Mouse (Mus musculus): Measurements from ENCODE around the gene Anxa2. TPM values are rescaled to one million over a fixed set of nuclear protein-coding genes. Genes with fewer than 3 reads are reported as not detected.

Anxa2 gene
- polyA plus RNA-seq, 1 experiment from 2014 or later: 732 TPM

DNA sequence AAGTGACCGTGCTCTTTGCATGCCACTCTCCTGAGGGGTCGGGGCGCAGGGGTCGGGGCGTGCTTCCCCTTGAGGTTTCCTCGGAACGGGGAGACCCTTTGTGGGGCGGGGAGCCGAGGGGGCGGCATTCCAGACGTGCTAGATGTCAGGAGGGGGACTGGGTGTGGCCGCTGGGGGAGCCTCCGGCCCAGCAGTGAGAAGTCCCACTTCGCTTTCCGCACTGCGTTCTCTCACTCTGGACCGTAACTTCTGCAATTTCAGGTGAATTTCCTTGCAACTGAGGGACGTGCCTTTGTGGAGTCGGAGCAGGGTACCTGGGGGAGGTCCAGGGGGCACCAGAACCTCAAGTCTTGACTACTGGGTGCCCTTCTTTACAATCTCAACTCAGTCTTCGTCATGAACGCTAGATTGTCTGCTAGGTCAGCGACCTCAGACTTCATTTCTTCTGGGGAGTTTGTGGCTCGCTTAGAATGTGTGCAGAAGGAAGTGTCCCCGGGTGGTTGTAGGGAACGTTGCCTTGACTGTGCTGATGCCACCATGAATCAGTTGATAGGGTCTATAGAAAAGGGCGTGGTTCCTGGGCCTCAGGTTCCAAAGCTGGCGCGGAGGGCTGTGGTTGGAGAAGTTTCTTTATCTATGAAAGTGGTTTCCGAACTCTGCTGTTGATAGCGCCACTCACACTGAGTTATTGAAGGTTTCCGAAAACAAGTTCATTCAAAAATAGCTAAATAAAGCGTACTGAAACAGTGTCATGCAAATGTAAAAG, 664 bp downstream of the Anxa2 start:
- H3K27ac ChIP-seq: peak overlapping the region; percentile 88
- under 1% methylated on average over 32 of the region's 32 CpGs for WGBS (ENCODE audit: missing documents)

GRCm38 (mm10) chr9:69454691-69455090, 1.3 kb downstream of the Anxa2 start:
- H3K36me3 ChIP-seq (ENCODE audit: inconsistent target): no peaks in the 10 kb centered on the region; the same call in 1 of the 2 replicates
- H3K27ac ChIP-seq: peak overlapping the region; percentile 88
- H3K79me2 ChIP-seq (ENCODE audit: inconsistent target): peaks cover 58% of the 10 kb centered on the region
- H3K4me3 ChIP-seq (ENCODE audit: inconsistent target): peak overlapping the region; percentile 74
- WGBS (ENCODE audit: missing documents): 75% methylated on average over 2 of the region's 4 CpGs

More for the DNA sequence above, 664 bp downstream of the Anxa2 start:
- H3K79me2 ChIP-seq (ENCODE audit: inconsistent target): peaks cover 52% of the 10 kb centered on the region
- no peaks in the 10 kb centered on the region; the same call in 1 of the 2 replicates for H3K36me3 ChIP-seq (ENCODE audit: inconsistent target)
- H3K4me3 ChIP-seq (ENCODE audit: inconsistent target): peak overlapping the region; percentile 74

DNA sequence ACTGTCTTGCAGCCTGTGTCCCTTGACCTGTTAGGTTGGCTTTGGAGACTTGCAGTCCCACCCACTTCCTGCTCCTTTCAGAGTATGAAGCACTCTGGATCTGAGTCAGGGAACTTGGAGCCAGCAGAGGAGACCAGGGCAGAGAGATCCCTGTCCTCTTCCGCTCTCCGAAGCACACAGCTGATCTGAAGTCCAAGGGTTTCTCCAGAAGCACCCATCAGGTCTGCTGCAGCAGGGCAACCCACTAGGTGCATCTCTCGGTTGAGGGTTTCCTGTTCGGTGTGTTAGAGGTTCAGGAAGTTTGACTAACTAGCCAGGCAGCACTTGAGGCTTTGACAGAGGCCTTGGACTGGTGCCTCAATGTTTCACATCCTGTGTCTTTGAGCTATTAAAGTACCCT, 2.0 kb downstream of the Anxa2 start:
- peaks cover 2% of the 10 kb centered on the region; the same call in 1 of the 2 replicates for H3K36me3 ChIP-seq (ENCODE audit: inconsistent target)
- H3K4me3 ChIP-seq (ENCODE audit: inconsistent target): peak overlapping the region; percentile 74
- peaks cover 65% of the 10 kb centered on the region for H3K79me2 ChIP-seq (ENCODE audit: inconsistent target)
- WGBS (ENCODE audit: missing documents): 34% methylated on average over 4 of the region's 4 CpGs
- H3K27ac ChIP-seq: peak overlapping the region; percentile 88

DNA sequence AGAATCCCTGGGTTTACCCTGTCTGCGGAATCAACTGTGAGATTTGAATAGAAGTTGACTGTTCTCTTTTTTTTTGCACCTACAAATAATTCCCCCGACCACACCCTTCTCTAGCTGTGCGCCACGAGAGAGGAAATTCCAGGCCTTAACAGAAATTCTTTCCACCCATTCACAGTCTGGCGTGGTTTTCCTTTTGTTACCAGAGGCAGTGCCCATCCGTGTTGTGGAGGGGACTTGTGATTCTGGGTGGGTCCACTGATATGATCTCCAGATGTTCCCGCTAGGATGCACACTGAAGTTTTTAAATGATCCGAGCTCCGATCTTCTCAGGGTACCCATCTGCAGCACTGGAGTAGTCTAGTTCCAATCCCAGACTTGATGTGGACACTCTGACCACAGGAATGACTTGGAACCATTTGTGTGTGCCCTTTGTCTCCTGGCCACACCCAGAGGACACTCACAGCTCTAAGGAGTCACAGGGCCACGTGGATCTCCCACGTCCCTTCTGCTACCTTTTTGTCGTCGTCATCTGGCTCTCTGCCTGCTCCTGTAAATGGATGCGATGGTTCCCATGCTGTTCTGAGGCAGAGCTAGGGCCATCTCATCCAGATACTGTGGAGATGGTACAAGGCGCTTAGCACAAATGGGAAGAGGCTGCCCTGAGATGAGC, 3.1 kb downstream of the Anxa2 start:
- Histone ChIP-seq H3K27ac (no peak overlapping the region), H3K36me3 (ENCODE audit: inconsistent target) (peaks cover 4% of the 10 kb centered on the region; the same call in 1 of the 2 replicates), H3K4me3 (ENCODE audit: inconsistent target) (no peak overlapping the region), H3K79me2 (ENCODE audit: inconsistent target) (peaks cover 76% of the 10 kb centered on the region)
- 80% methylated on average over 15 of the region's 15 CpGs for WGBS (ENCODE audit: missing documents)

DNA sequence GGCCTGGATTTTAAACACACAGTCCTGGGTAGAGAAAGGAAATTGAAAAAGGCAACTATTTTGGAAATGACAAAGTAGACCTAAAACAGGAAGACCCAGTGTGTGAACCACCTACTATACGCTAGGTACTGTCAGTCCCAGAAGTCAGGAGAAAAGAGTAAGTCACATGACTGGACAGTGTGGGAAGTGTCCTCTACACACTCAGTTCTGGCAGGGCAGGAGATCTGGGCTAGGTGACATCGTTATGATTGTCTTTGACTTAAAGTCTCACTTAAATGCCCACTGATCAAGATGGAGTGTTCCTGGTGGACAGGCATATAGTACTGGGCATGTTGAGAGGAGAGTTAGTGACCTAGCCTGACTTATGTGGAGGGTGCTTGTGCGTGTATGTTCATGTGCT, 3.7 kb downstream of the Anxa2 start:
- 89% methylated on average over 3 of the region's 3 CpGs for WGBS (ENCODE audit: missing documents)
- Histone ChIP-seq H3K36me3 (ENCODE audit: inconsistent target) (peaks cover 4% of the 10 kb centered on the region; the same call in 1 of the 2 replicates), H3K79me2 (ENCODE audit: inconsistent target) (peaks cover 82% of the 10 kb centered on the region), H3K4me3 (ENCODE audit: inconsistent target) (no peak overlapping the region), H3K27ac (no peak overlapping the region)

- H3K36me3 ChIP-seq (ENCODE audit: inconsistent target): peaks cover 4% of the 10 kb centered on the region; the same call in 1 of the 2 replicates
- 89% methylated on average over 14 of the region's 14 CpGs for WGBS (ENCODE audit: missing documents)
- no peak overlapping the region for H3K4me3 ChIP-seq (ENCODE audit: inconsistent target)
- H3K79me2 ChIP-seq (ENCODE audit: inconsistent target): peaks cover 91% of the 10 kb centered on the region
- H3K27ac ChIP-seq: 0 out of 2 replicates have a peak overlapping the region, but pooled peaks have one; percentile 12
Observed at GRCm38 (mm10) chr9:69457747-69458625, 4.6 kb downstream of the Anxa2 start.

- 91% methylated on average over 2 of the region's 2 CpGs for whole genome bisulfite sequencing (ENCODE audit: missing documents)
- H3K79me2 ChIP-seq (ENCODE audit: inconsistent target): peaks cover 100% of the 10 kb centered on the region
- H3K27ac ChIP-seq: no peak overlapping the region
- H3K4me3 ChIP-seq (ENCODE audit: inconsistent target): no peak overlapping the region
- H3K36me3 ChIP-seq (ENCODE audit: inconsistent target): peaks cover 4% of the 10 kb centered on the region; the same call in 1 of the 2 replicates
Observed at GRCm38 (mm10) chr9:69458982-69459381, 5.6 kb downstream of the Anxa2 start.

DNA sequence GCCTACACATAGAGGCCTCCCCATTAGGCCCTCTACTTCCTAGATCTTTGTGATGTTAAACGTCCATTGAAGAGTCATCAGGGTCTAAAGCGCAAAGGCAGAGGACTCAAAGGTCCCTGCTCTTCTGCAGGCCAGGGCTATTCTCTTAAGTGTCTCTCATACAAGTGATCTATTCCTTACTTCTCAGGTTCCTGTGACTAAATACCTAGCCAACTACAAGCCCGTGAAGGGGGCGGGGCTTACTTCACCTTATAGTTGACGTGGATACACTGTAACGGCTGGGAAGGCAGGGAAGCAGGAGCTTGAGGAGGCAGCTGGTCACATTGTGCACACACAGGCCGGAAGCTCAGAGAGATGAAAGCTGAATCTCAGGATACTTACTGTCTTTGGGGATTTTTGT, 6.5 kb downstream of the Anxa2 start:
- H3K79me2 ChIP-seq (ENCODE audit: inconsistent target): peaks cover 100% of the 10 kb centered on the region
- no peak overlapping the region for H3K4me3 ChIP-seq (ENCODE audit: inconsistent target)
- no peak overlapping the region for H3K27ac ChIP-seq
- WGBS (ENCODE audit: missing documents): 87% methylated on average over 7 of the region's 7 CpGs
- H3K36me3 ChIP-seq (ENCODE audit: inconsistent target): peaks cover 4% of the 10 kb centered on the region; the same call in 1 of the 2 replicates

DNA sequence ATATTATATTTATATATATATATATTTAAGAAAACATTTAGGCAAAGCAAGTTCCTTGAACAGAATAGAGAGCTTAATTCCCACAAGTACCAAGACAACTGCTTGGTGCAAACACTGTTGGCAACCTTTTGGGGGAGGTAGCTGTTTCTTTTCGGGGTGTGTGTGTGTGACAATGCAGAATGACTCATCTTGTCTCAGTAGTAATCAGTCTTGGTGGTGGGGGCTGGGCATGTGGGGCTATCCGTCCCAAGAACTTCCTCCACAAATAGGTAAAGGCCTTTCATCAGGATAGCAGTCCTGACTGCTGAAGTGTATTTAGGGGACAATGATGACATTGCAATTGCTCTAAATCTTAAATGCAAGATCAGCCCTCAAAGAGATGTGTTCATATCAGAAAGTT, 9.6 kb downstream of the Anxa2 start:
- H3K4me3 ChIP-seq (ENCODE audit: inconsistent target): no peak overlapping the region
- H3K79me2 ChIP-seq (ENCODE audit: inconsistent target): peaks cover 100% of the 10 kb centered on the region
- H3K36me3 ChIP-seq (ENCODE audit: inconsistent target): 0 out of 2 replicates have a peak, but pooled peaks cover 6% of the 10 kb centered on the region
- no peak overlapping the region for H3K27ac ChIP-seq
- 32% methylated on average over 2 of the region's 2 CpGs for WGBS (ENCODE audit: missing documents)

- 76% methylated on average over 6 of the region's 6 CpGs for WGBS (ENCODE audit: missing documents)
- Histone ChIP-seq H3K36me3 (ENCODE audit: inconsistent target) (peaks cover 13% of the 10 kb centered on the region; the same call in 1 of the 2 replicates), H3K4me3 (ENCODE audit: inconsistent target) (no peak overlapping the region), H3K27ac (peak overlapping the region; percentile 15; the same call in 1 of the 2 replicates), H3K79me2 (ENCODE audit: inconsistent target) (peaks cover 100% of the 10 kb centered on the region)
Observed at GRCm38 (mm10) chr9:69464109-69464756, 10.8 kb downstream of the Anxa2 start.

DNA sequence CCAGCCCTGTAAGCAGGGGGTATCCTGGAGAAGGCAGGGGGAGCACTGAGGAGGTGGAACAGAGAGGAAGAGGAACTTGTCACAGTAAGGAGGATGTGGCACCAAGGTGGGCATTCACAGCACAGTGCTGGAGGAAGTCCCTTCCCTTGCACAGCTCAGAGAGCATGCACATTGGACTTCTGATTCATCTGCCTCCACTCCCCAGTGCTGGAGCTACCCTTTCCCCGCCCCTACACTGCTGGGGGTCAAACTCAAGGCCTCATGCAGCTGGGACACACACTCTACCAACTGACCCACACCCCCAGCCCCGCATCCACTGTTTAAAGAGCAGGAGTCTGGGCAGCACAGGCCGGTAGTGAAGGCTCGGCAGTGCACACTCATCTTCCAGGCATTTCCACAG, 12.7 kb downstream of the Anxa2 start:
- 65% methylated on average over 4 of the region's 4 CpGs for WGBS (ENCODE audit: missing documents)
- Histone ChIP-seq H3K79me2 (ENCODE audit: inconsistent target) (peaks cover 100% of the 10 kb centered on the region), H3K27ac (peak overlapping the region; percentile 45), H3K4me3 (ENCODE audit: inconsistent target) (no peak overlapping the region), H3K36me3 (ENCODE audit: inconsistent target) (peaks cover 21% of the 10 kb centered on the region)

- no peak overlapping the region for H3K4me3 ChIP-seq (ENCODE audit: inconsistent target)
- 73% methylated on average over 10 of the region's 10 CpGs for WGBS (ENCODE audit: missing documents)
Observed at GRCm38 (mm10) chr9:69467310-69467939, 14.0 kb downstream of the Anxa2 start.

DNA sequence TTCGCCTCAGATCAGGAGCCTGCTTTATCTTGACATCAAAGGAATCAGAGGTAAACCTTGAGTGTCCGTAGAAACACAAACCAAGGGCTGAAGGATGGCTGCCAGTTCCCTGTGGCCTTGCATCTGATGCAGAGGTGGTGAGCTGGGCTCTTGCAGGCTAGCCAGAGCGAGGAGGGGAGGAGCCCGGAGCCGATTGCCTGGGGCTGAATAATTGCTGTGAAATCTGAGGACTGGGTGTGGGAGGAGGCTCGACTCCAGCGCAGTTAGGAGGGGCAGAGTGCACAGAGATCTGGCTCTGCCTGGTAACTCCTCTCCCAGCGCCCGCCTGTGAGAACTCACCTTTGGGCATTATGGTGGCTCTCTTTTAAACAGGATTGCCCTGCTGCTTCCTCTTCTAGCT, 15.6 kb downstream of the Anxa2 start:
- WGBS (ENCODE audit: missing documents): 91% methylated on average over 9 of the region's 9 CpGs

More at GRCm38 (mm10) chr9:69467310-69467939, 14.0 kb downstream of the Anxa2 start:
- Histone ChIP-seq H3K79me2 (ENCODE audit: inconsistent target) (peaks cover 100% of the 10 kb centered on the region), H3K36me3 (ENCODE audit: inconsistent target) (peaks cover 31% of the 10 kb centered on the region), H3K27ac (peak overlapping the region; percentile 45)

More for the DNA sequence above, 15.6 kb downstream of the Anxa2 start:
- Histone ChIP-seq H3K36me3 (ENCODE audit: inconsistent target) (peaks cover 45% of the 10 kb centered on the region), H3K4me3 (ENCODE audit: inconsistent target) (no peak overlapping the region), H3K79me2 (ENCODE audit: inconsistent target) (peaks cover 100% of the 10 kb centered on the region), H3K27ac (no peak overlapping the region)

Measured in macrophage (primary cell).